Mouse (Mus musculus): ENCODE results near the gene Rnf183. TPM values are rescaled to one million over a fixed set of nuclear protein-coding genes. Genes with fewer than 3 reads are reported as not detected.
A peak's percentile ranks its signal among the peaks of the same experiment; 100 is the strongest.

Rnf183 gene
- polyA plus RNA-seq, 1 experiment from 2014 or later, result not detected

DNA sequence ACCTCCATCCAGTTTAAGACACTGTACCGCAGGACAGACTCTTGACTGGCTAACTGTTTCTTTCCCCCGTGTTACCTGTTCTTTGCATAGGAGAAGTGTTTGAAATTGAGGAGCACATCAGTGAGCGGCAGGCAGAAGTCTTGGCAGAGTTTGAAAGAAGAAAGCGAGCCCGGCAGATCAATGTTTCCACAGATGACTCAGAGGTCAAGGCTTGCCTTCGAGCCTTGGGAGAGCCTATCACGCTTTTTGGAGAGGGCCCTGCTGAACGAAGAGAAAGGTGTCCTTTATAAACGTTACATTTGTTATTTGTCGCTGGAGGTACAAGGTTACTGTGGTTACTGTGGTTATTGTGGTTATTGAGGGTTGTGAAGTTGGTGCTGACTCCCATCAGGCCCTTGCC, 23.4 kb downstream of the Rnf183 start:
- ATAC-seq, result no peak
- Histone ChIP-seq H3K9ac (ENCODE audit: low read depth, low read length) (no peak overlapping the region), H3K4me2 (ENCODE audit: low read depth, low read length) (no peak overlapping the region), H3K4me1 (ENCODE audit: control insufficient read depth, insufficient read depth, low read length) (peaks cover 15% of the 10 kb centered on the region), H3K27me3 (replicated peaks; ENCODE audit: control insufficient read depth, insufficient read depth, low read length) (no peaks in the 10 kb centered on the region), H3K36me3 (ENCODE audit: control insufficient read depth, insufficient read depth, low read length) (peaks cover 23% of the 10 kb centered on the region), H3K27ac (ENCODE audit: low read length) (no peak overlapping the region), H3K9me3 (ENCODE audit: control insufficient read depth, low read length) (no peaks in the 10 kb centered on the region), H3K4me3 (ENCODE audit: low read length) (no peak overlapping the region)
- WGBS, result 90% methylated on average over 10 of the region's 10 CpGs

- no peaks in the 10 kb centered on the region for H3K9me3 ChIP-seq (ENCODE audit: control insufficient read depth, low read length)
- ATAC-seq, result no peak
- H3K4me1 ChIP-seq (ENCODE audit: control insufficient read depth, insufficient read depth, low read length), result peaks cover 18% of the 10 kb centered on the region
- no peak overlapping the region for H3K9ac ChIP-seq (ENCODE audit: low read depth, low read length)
- no peak overlapping the region for H3K27ac ChIP-seq (ENCODE audit: low read length)
- 80% methylated on average over 2 of the region's 2 CpGs for WGBS
- no peaks in the 10 kb centered on the region for H3K27me3 ChIP-seq (replicated peaks; ENCODE audit: control insufficient read depth, insufficient read depth, low read length)
- peak overlapping the region; percentile 70; the same call in 1 of the 2 replicates for H3K4me3 ChIP-seq (ENCODE audit: low read length)
- H3K36me3 ChIP-seq (ENCODE audit: control insufficient read depth, insufficient read depth, low read length), result peaks cover 15% of the 10 kb centered on the region
- peak overlapping the region; percentile 79; the same call in 1 of the 2 replicates for H3K4me2 ChIP-seq (ENCODE audit: low read depth, low read length)
Observed at GRCm38 (mm10) chr4:62410325-62410724, 24.7 kb downstream of the Rnf183 start.

DNA sequence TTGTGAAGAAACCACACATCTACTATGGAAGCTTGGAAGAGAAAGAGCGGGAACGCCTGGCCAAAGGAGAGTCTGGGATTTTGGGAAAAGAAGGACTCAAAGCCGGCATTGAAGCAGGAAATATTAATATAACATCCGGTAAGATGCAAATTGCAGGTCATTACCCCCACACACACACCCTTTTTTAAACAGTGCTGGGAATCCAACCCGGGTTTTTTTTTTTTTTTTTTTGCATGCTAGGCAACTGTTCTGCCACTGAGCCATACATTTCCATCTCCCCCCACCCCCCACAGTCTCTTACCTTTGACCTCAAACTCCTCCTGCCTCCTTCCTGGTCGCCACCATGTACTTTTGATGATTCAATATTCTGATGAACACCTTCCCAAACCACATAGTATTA, 25.4 kb downstream of the Rnf183 start:
- Histone ChIP-seq H3K4me2 (ENCODE audit: low read depth, low read length) (peak overlapping the region; percentile 79), H3K9ac (ENCODE audit: low read depth, low read length) (peak overlapping the region; percentile 90), H3K27ac (ENCODE audit: low read length) (peak overlapping the region; percentile 88; the same call in 1 of the 2 replicates), H3K36me3 (ENCODE audit: control insufficient read depth, insufficient read depth, low read length) (peaks cover 8% of the 10 kb centered on the region), H3K4me3 (ENCODE audit: low read length) (peak overlapping the region; percentile 70), H3K4me1 (ENCODE audit: control insufficient read depth, insufficient read depth, low read length) (peaks cover 18% of the 10 kb centered on the region), H3K27me3 (replicated peaks; ENCODE audit: control insufficient read depth, insufficient read depth, low read length) (no peaks in the 10 kb centered on the region), H3K9me3 (ENCODE audit: control insufficient read depth, low read length) (no peaks in the 10 kb centered on the region)
- WGBS, result 22% methylated on average over 6 of the region's 6 CpGs
- ATAC-seq, result no peak

DNA sequence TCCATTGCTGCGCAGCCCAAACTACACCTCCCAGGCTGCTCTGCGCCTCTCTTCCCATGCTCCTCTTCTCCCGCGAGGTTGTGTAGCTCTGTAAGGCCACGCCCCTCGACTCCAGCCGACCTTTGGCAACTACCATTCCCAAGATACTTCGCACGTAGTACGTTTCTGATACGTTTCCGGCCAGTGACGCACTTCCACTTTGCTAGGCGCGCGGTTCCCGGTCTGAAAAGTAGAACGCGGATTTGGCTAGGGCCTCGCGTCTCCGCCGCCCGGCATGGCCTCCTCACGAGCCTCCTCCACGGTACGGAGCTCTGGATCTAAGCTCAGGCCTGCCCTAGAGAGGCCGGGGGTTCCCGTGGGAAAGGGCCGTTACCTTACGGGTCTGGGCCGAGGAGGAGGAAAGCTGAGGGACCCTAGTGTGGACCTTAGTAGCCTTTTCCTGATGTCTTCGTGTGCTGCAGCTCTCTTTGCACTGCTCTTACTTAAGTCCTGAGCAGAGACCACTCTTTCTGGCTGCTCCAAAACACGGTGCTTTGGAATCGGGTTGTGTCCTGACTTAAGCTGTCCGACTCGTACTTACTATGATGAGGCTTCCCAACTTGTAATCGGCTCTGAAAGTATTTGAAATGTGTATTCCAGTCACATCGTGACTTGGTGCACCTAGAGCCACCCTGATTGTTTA, 26.3 kb downstream of the Rnf183 start, which contains the start of the genes Cdc26 and Prpf4:
Cdc26 (minus strand) TSS at position 42 of the 682 bp plus-strand sequence.
Prpf4 (plus strand) TSS at position 197 of the 682 bp plus-strand sequence.
- peaks cover 18% of the 10 kb centered on the region for H3K4me1 ChIP-seq (ENCODE audit: control insufficient read depth, insufficient read depth, low read length)
- peak; percentile 99 for ATAC-seq
- H3K4me2 ChIP-seq (ENCODE audit: low read depth, low read length), result peak within 1 kb of the TSS; percentile 79
- peak within 1 kb of the TSS; percentile 88 for H3K27ac ChIP-seq (ENCODE audit: low read length)
- no peaks in the 10 kb centered on the region for H3K9me3 ChIP-seq (ENCODE audit: control insufficient read depth, low read length)
- peaks cover 8% of the 10 kb centered on the region for H3K36me3 ChIP-seq (ENCODE audit: control insufficient read depth, insufficient read depth, low read length)
- H3K4me3 ChIP-seq (ENCODE audit: low read length), result peak within 1 kb of the TSS; percentile 70
- under 1% methylated on average over 39 of the region's 39 CpGs for WGBS
- no peaks in the 10 kb centered on the region for H3K27me3 ChIP-seq (replicated peaks; ENCODE audit: control insufficient read depth, insufficient read depth, low read length)
- peak within 1 kb of the TSS; percentile 90 for H3K9ac ChIP-seq (ENCODE audit: low read depth, low read length)

DNA sequence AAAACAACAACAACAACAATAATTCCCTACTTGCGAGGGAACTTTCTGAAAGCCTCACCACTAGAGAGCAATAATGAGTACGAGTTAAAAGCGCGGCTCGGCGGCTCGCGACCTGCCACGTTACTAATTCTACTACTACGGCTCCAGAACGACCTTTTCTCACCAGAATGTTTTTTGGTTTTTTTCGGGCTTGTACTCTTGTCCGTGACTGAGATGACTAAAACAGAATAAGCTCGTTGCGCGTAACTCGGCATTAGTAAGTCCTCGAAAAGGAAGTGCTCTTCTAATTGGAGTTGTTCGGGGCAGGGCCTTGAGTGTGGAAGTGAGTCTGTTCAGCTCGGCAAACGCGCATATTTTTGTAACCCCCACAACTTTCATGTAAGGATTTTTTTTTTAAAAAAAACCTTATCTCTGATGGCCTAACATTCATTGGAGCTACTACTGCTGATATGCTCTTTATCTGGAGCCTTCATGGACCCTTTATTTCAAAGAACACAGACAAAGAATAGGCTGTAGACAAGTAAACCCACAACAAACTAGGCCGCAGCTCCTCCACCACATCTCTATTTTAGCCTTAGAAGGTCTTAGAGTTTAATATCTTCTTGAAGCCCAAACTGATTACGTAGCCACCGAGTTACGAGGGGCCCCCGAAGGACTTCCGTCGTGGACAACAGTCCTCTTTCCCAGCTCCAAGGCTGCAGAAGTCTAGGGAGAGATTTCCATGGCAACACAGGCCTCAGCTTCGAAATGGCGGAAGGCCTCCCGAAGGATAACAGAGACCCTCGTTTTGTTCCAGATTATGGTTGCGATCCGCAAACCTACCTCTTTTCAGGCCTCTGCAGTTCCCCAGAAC, 27.1 kb downstream of the Rnf183 start:
- Histone ChIP-seq H3K27me3 (replicated peaks; ENCODE audit: control insufficient read depth, insufficient read depth, low read length) (no peaks in the 10 kb centered on the region), H3K4me1 (ENCODE audit: control insufficient read depth, insufficient read depth, low read length) (peaks cover 18% of the 10 kb centered on the region), H3K36me3 (ENCODE audit: control insufficient read depth, insufficient read depth, low read length) (peaks cover 8% of the 10 kb centered on the region), H3K9me3 (ENCODE audit: control insufficient read depth, low read length) (no peaks in the 10 kb centered on the region), H3K9ac (ENCODE audit: low read depth, low read length) (peak overlapping the region; percentile 82), H3K4me2 (ENCODE audit: low read depth, low read length) (peak overlapping the region; percentile 49), H3K4me3 (ENCODE audit: low read length) (peak overlapping the region; percentile 70), H3K27ac (ENCODE audit: low read length) (peak overlapping the region; percentile 86)
- ATAC-seq, result peak; percentile 68
- under 1% methylated on average over 35 of the region's 35 CpGs for WGBS

DNA sequence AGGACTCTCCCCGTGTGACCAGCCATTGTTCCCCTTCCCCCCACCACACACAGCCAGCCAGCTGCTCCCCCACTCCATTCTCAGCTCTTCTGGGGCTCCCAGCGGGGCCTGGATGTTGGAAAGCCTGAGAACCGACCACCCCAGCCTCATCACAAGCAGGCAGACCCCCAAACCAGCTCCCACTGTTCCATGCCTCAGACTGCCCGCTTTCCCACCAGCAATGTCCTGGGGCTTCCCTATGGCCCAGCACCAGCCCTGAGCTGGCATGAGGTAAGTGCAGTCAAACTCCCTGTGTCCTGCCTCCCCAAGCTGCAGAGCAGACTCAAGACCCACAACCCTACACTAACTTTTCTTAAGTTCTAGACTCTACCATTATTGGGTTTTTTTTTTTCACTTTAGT, 28.9 kb downstream of the Rnf183 start:
- H3K4me1 ChIP-seq (ENCODE audit: control insufficient read depth, insufficient read depth, low read length), result peaks cover 18% of the 10 kb centered on the region
- no peak overlapping the region for H3K4me2 ChIP-seq (ENCODE audit: low read depth, low read length)
- 86% methylated on average over 4 of the region's 4 CpGs for WGBS
- no peak overlapping the region for H3K4me3 ChIP-seq (ENCODE audit: low read length)
- no peak overlapping the region for H3K27ac ChIP-seq (ENCODE audit: low read length)
- no peaks in the 10 kb centered on the region for H3K27me3 ChIP-seq (replicated peaks; ENCODE audit: control insufficient read depth, insufficient read depth, low read length)
- H3K9ac ChIP-seq (ENCODE audit: low read depth, low read length), result no peak overlapping the region
- peaks cover 2% of the 10 kb centered on the region; the same call in 1 of the 2 replicates for H3K36me3 ChIP-seq (ENCODE audit: control insufficient read depth, insufficient read depth, low read length)
- ATAC-seq, result no peak
- H3K9me3 ChIP-seq (ENCODE audit: control insufficient read depth, low read length), result no peaks in the 10 kb centered on the region

GRCm38 (mm10) chr4:62398956-62399355, 36.1 kb downstream of the Rnf183 start:
- WGBS, result 90% methylated on average over 3 of the region's 3 CpGs
- Histone ChIP-seq H3K9ac (ENCODE audit: low read depth, low read length) (no peak overlapping the region), H3K27me3 (replicated peaks; ENCODE audit: control insufficient read depth, insufficient read depth, low read length) (no peaks in the 10 kb centered on the region)

DNA sequence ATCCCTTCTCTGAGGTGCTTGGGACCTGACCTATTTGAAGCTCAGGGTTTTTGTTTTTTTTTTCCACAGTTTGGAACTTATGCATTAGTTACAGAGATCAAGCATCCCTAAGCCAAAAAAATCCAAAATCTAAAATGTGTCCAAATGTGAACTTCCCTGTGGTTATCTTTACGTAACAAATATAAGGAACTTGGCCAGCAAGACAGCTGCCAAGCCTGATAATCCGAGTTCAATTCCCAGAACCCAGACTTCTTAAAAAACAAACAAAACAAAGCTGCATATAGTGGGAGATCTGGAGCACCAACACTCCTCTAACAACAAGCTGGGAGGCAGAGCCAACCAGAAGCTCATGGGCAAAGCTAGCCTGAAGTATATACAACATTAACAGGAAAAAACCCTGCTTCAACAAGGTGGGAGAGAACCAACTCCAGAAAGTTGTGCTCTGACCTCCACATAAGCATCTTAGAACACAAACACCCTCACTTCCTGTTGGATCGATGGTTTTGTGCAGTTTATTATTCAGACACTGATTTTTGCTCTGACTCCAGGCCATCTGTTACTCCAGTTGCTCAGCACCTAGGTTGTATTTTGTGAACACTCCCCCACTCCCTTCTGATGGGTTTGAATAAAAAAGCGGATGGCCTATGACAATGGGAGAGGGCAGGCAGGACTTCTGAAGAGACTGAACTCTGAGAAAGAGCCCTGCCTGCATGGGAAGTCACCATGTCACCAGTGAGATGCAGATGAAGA, 37.3 kb downstream of the Rnf183 start:
- Histone ChIP-seq H3K4me3 (ENCODE audit: low read length) (no peak overlapping the region), H3K9ac (ENCODE audit: low read depth, low read length) (no peak overlapping the region), H3K9me3 (ENCODE audit: control insufficient read depth, low read length) (no peaks in the 10 kb centered on the region), H3K27ac (ENCODE audit: low read length) (no peak overlapping the region), H3K36me3 (ENCODE audit: control insufficient read depth, insufficient read depth, low read length) (peaks cover 11% of the 10 kb centered on the region), H3K4me2 (ENCODE audit: low read depth, low read length) (no peak overlapping the region), H3K4me1 (ENCODE audit: control insufficient read depth, insufficient read depth, low read length) (no peaks in the 10 kb centered on the region), H3K27me3 (replicated peaks; ENCODE audit: control insufficient read depth, insufficient read depth, low read length) (no peaks in the 10 kb centered on the region)
- no peak for ATAC-seq
- WGBS, result 87% methylated on average over 4 of the region's 4 CpGs

More at GRCm38 (mm10) chr4:62398956-62399355, 36.1 kb downstream of the Rnf183 start:
- H3K9me3 ChIP-seq (ENCODE audit: control insufficient read depth, low read length), result no peaks in the 10 kb centered on the region
- H3K4me1 ChIP-seq (ENCODE audit: control insufficient read depth, insufficient read depth, low read length), result no peaks in the 10 kb centered on the region
- H3K27ac ChIP-seq (ENCODE audit: low read length), result no peak overlapping the region
- H3K4me3 ChIP-seq (ENCODE audit: low read length), result no peak overlapping the region
- no peak for ATAC-seq
- H3K4me2 ChIP-seq (ENCODE audit: low read depth, low read length), result no peak overlapping the region
- H3K36me3 ChIP-seq (ENCODE audit: control insufficient read depth, insufficient read depth, low read length), result peaks cover 12% of the 10 kb centered on the region

DNA sequence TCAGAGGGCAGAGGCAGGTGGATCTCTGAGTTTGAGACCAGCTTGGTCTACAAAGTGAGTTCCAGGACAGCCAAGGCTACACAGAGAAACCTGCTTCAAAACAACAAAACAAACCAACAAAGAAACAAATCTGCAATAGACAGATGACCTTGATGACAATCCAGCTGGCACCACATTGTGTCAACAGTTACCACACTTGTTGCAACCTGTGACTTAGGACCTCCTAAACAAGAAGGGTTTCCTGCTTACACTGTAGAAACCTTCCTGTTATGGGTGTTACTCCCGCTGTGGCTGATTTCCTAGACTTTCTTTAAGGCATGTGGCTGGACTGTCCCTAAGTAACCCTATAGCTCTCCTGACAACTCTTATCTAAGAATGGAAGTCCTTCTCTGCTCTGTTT, 39.2 kb downstream of the Rnf183 start:
- Histone ChIP-seq H3K4me2 (ENCODE audit: low read depth, low read length) (no peak overlapping the region), H3K27ac (ENCODE audit: low read length) (no peak overlapping the region), H3K4me1 (ENCODE audit: control insufficient read depth, insufficient read depth, low read length) (no peaks in the 10 kb centered on the region), H3K36me3 (ENCODE audit: control insufficient read depth, insufficient read depth, low read length) (peaks cover 18% of the 10 kb centered on the region; the same call in 1 of the 2 replicates), H3K27me3 (replicated peaks; ENCODE audit: control insufficient read depth, insufficient read depth, low read length) (no peaks in the 10 kb centered on the region), H3K9me3 (ENCODE audit: control insufficient read depth, low read length) (no peaks in the 10 kb centered on the region), H3K9ac (ENCODE audit: low read depth, low read length) (no peak overlapping the region), H3K4me3 (ENCODE audit: low read length) (no peak overlapping the region)
- WGBS, result 95% methylated on average over 1 of the region's 1 CpGs
- no peak for ATAC-seq
